Mouse (Mus musculus): ENCODE measurements around the gene Foxk1. TPM values are rescaled to one million over a fixed set of nuclear protein-coding genes. Genes with fewer than 3 reads are reported as not detected.

Gene Foxk1
- total and polyA plus RNA-seq, 2 experiments, result 3.0 to 7.6 TPM

- H3K9ac ChIP-seq (ENCODE audit: low read depth, low read length), result no peak overlapping the region
- 63% methylated on average over 14 of the region's 14 CpGs for WGBS
- no peaks in the 10 kb centered on the region for H3K4me1 ChIP-seq (ENCODE audit: control insufficient read depth, insufficient read depth, low read length)
- H3K4me3 ChIP-seq (ENCODE audit: insufficient read depth, low read depth, low read length), result no peak overlapping the region
- no peak for DNase-seq (ENCODE audit: extremely low read depth, low read depth, low spot score)
- no peak overlapping the region for H3K27ac ChIP-seq (replicated peaks; ENCODE audit: insufficient read depth, low read depth, low read length)
- no peaks in the 10 kb centered on the region for H3K79me2 ChIP-seq (ENCODE audit: control insufficient read depth, insufficient read depth, low read length)
- TF ChIP-seq CTCF (IDR thresholded peaks at IDR 0.05; ENCODE audit: low read depth, low read length) (no peak), POLR2A (IDR thresholded peaks at IDR 0.05; ENCODE audit: extremely low read depth, insufficient read depth, low read length) (no peak)
- no peaks in the 10 kb centered on the region for H3K36me3 ChIP-seq (ENCODE audit: control insufficient read depth, insufficient read depth, low read length)
- no peaks in the 10 kb centered on the region for H3K27me3 ChIP-seq (ENCODE audit: control insufficient read depth, insufficient read depth, low read length)
Measured at GRCm38 (mm10) chr5:142495321-142496096, 94.2 kb downstream of the Foxk1 start.

DNA sequence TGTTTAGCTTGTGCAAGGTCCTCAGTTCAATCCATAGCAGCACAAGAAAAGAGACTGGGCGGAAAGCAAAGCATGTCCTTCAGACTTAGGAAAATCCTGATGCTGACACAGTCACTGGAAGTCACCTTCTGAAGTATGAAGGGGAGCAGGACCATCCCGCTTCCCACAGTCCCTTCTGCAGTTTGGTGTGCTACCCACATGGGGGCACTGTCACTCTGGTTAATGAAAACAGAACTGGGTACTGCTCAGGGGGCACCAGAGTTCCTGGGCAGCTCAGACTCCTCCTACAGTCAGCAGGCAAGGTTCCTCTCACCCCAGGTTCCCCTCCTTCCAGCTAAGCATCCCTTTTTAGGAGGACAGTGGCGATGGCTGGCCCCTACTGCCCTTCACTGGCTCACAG is 97.7 kb downstream of the Foxk1 start:
- Histone ChIP-seq H3K79me2 (ENCODE audit: control insufficient read depth, insufficient read depth, low read length) (no peaks in the 10 kb centered on the region), H3K4me3 (ENCODE audit: insufficient read depth, low read depth, low read length) (no peak overlapping the region), H3K27ac (replicated peaks; ENCODE audit: insufficient read depth, low read depth, low read length) (no peak overlapping the region), H3K27me3 (ENCODE audit: control insufficient read depth, insufficient read depth, low read length) (no peaks in the 10 kb centered on the region), H3K9ac (ENCODE audit: low read depth, low read length) (no peak overlapping the region), H3K36me3 (ENCODE audit: control insufficient read depth, insufficient read depth, low read length) (no peaks in the 10 kb centered on the region), H3K4me1 (ENCODE audit: control insufficient read depth, insufficient read depth, low read length) (no peaks in the 10 kb centered on the region)
- TF ChIP-seq CTCF (IDR thresholded peaks at IDR 0.05; ENCODE audit: low read depth, low read length) (peak; percentile 57), POLR2A (IDR thresholded peaks at IDR 0.05; ENCODE audit: extremely low read depth, insufficient read depth, low read length) (no peak)
- no peak for DNase-seq (ENCODE audit: extremely low read depth, low read depth, low spot score)
- WGBS, result 55% methylated on average over 3 of the region's 3 CpGs

GRCm38 (mm10) chr5:142500918-142501317 is 99.6 kb downstream of the Foxk1 start:
- H3K4me3 ChIP-seq (ENCODE audit: insufficient read depth, low read depth, low read length), result no peak overlapping the region
- no peaks in the 10 kb centered on the region for H3K27me3 ChIP-seq (ENCODE audit: control insufficient read depth, insufficient read depth, low read length)
- no peak overlapping the region for H3K27ac ChIP-seq (replicated peaks; ENCODE audit: insufficient read depth, low read depth, low read length)
- no peaks in the 10 kb centered on the region for H3K79me2 ChIP-seq (ENCODE audit: control insufficient read depth, insufficient read depth, low read length)
- DNase-seq (ENCODE audit: extremely low read depth, low read depth, low spot score), result no peak
- no peaks in the 10 kb centered on the region for H3K4me1 ChIP-seq (ENCODE audit: control insufficient read depth, insufficient read depth, low read length)
- WGBS, result 74% methylated on average over 10 of the region's 10 CpGs
- H3K36me3 ChIP-seq (ENCODE audit: control insufficient read depth, insufficient read depth, low read length), result no peaks in the 10 kb centered on the region
- TF ChIP-seq POLR2A (IDR thresholded peaks at IDR 0.05; ENCODE audit: extremely low read depth, insufficient read depth, low read length) (no peak), CTCF (IDR thresholded peaks at IDR 0.05; ENCODE audit: low read depth, low read length) (no peak)
- H3K9ac ChIP-seq (ENCODE audit: low read depth, low read length), result no peak overlapping the region

- WGBS, result 4% methylated on average over 3 of the region's 3 CpGs
- Histone ChIP-seq H3K27me3 (ENCODE audit: control insufficient read depth, insufficient read depth, low read length) (no peaks in the 10 kb centered on the region), H3K79me2 (ENCODE audit: control insufficient read depth, insufficient read depth, low read length) (no peaks in the 10 kb centered on the region), H3K36me3 (ENCODE audit: control insufficient read depth, insufficient read depth, low read length) (no peaks in the 10 kb centered on the region), H3K4me1 (ENCODE audit: control insufficient read depth, insufficient read depth, low read length) (no peaks in the 10 kb centered on the region), H3K4me3 (ENCODE audit: insufficient read depth, low read depth, low read length) (no peak overlapping the region), H3K9ac (ENCODE audit: low read depth, low read length) (no peak overlapping the region), H3K27ac (replicated peaks; ENCODE audit: insufficient read depth, low read depth, low read length) (no peak overlapping the region)
- peak; percentile 78 for TF ChIP-seq CTCF (IDR thresholded peaks at IDR 0.05; ENCODE audit: low read depth, low read length)
- TF ChIP-seq POLR2A (IDR thresholded peaks at IDR 0.05; ENCODE audit: extremely low read depth, insufficient read depth, low read length), result no peak
- DNase-seq (ENCODE audit: extremely low read depth, low read depth, low spot score), result peak; percentile 72
Measured at GRCm38 (mm10) chr5:142502414-142502813, 101.1 kb downstream of the Foxk1 start.

DNA sequence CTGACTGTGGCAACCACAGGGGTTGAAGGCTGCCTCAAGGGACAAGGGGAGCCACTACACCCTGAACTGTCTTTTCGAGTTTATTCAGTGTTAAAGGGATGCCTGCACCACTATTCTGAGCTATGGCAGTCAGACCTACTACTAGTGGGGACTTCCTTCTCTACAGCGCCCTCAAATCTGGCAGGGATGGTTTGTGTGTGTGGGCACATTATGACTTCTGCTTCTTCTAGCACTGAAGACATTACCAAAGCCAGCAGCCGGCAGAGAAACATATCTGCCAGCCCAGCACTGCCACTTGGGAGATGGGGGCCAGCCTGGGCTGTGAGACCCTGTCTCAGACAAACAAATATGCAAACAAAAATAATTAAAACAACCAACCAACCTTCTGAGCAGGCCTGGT is 102.9 kb downstream of the Foxk1 start:
- Histone ChIP-seq H3K4me3 (ENCODE audit: insufficient read depth, low read depth, low read length) (no peak overlapping the region), H3K27me3 (ENCODE audit: control insufficient read depth, insufficient read depth, low read length) (no peaks in the 10 kb centered on the region), H3K27ac (replicated peaks; ENCODE audit: insufficient read depth, low read depth, low read length) (no peak overlapping the region), H3K79me2 (ENCODE audit: control insufficient read depth, insufficient read depth, low read length) (no peaks in the 10 kb centered on the region), H3K36me3 (ENCODE audit: control insufficient read depth, insufficient read depth, low read length) (no peaks in the 10 kb centered on the region), H3K9ac (ENCODE audit: low read depth, low read length) (no peak overlapping the region), H3K4me1 (ENCODE audit: control insufficient read depth, insufficient read depth, low read length) (no peaks in the 10 kb centered on the region)
- WGBS, result 83% methylated on average over 3 of the region's 3 CpGs
- no peak for TF ChIP-seq POLR2A (IDR thresholded peaks at IDR 0.05; ENCODE audit: extremely low read depth, insufficient read depth, low read length)
- TF ChIP-seq CTCF (IDR thresholded peaks at IDR 0.05; ENCODE audit: low read depth, low read length), result no peak
- no peak for DNase-seq (ENCODE audit: extremely low read depth, low read depth, low spot score)

DNA sequence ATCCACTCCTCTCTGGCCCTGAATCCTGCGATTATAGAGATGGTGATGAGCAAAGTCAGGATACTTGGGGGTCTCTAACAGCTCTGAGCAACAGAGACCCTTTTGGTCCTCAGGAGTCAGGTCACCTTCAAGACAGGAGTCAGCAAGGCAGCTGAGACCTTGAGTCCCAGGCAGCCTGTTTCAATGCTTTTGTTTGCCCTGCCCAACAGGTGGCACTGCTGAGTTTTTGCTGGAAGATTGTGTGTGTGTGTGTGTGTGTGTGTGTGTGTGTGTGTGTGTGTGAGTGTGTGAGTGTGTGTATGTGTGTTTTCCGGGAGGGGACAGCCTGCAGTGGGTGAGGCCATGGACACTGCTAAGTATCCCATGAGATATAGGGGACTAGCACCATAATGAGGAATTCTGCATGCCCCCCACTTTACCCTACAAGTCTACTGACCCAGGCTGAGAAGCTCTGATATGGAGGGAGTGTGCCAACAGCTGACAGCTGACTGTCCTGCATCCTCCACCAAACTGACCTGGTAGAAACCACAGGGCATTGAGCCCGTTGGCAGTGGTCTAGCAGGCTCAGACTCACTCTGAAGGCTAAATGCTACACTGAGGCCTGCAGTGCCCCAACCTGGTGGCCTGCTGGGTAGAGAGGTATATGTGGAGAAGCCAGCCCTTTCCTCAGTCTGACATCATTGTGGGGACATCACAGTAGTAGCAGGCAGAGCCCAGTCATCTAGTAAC is 104.6 kb downstream of the Foxk1 start:
- DNase-seq (ENCODE audit: extremely low read depth, low read depth, low spot score), result no peak
- no peaks in the 10 kb centered on the region for H3K4me1 ChIP-seq (ENCODE audit: control insufficient read depth, insufficient read depth, low read length)
- H3K27ac ChIP-seq (replicated peaks; ENCODE audit: insufficient read depth, low read depth, low read length), result no peak overlapping the region
- H3K36me3 ChIP-seq (ENCODE audit: control insufficient read depth, insufficient read depth, low read length), result no peaks in the 10 kb centered on the region
- WGBS, result 60% methylated on average over 3 of the region's 3 CpGs
- H3K9ac ChIP-seq (ENCODE audit: low read depth, low read length), result no peak overlapping the region
- no peak overlapping the region for H3K4me3 ChIP-seq (ENCODE audit: insufficient read depth, low read depth, low read length)
- no peak for TF ChIP-seq POLR2A (IDR thresholded peaks at IDR 0.05; ENCODE audit: extremely low read depth, insufficient read depth, low read length)
- TF ChIP-seq CTCF (IDR thresholded peaks at IDR 0.05; ENCODE audit: low read depth, low read length), result peak; percentile 45
- no peaks in the 10 kb centered on the region for H3K27me3 ChIP-seq (ENCODE audit: control insufficient read depth, insufficient read depth, low read length)
- H3K79me2 ChIP-seq (ENCODE audit: control insufficient read depth, insufficient read depth, low read length), result no peaks in the 10 kb centered on the region

All from liver, adult 2 months (tissue).